Mouse (Mus musculus): ENCODE data around the gene BC029722. TPM values are rescaled to one million over a fixed set of nuclear protein-coding genes. Genes with fewer than 3 reads are reported as not detected.

BC029722 gene
- total RNA-seq, 1 experiment = 7.0 TPM

- H3K9ac ChIP-seq (ENCODE audit: insufficient read depth, low read depth, low read length, poor library complexity, severe bottlenecking) = no peak overlapping the region
- TF ChIP-seq MAFK (IDR thresholded peaks at IDR 0.05; ENCODE audit: insufficient read depth, low read depth, low read length) (no peak), ZNF384 (IDR thresholded peaks at IDR 0.05; ENCODE audit: low read depth, low read length) (no peak), ZC3H11A (IDR thresholded peaks at IDR 0.05; ENCODE audit: borderline replicate concordance, low read depth, low read length) (no peak), CHD2 (IDR thresholded peaks at IDR 0.05; ENCODE audit: low read depth, low read length) (no peak), HCFC1 (IDR thresholded peaks at IDR 0.05; ENCODE audit: borderline replicate concordance, insufficient read depth, low read length) (no peak)
- DNase-seq (ENCODE audit: low read depth, low spot score) = no peak
- no peaks in the 10 kb centered on the region for H3K9me3 ChIP-seq (ENCODE audit: control insufficient read depth, insufficient read depth, low read depth, low read length)
- H3K4me1 ChIP-seq (ENCODE audit: control insufficient read depth in 2 of 2, insufficient read depth in 2 of 2, low read length in 2 of 2, poor library complexity in 1 of 2) = no peaks in the 10 kb centered on the region
- H3K27ac ChIP-seq (ENCODE audit: insufficient read depth, low read depth, low read length, poor library complexity, severe bottlenecking) = no peak overlapping the region
- no peaks in the 10 kb centered on the region for H3K36me3 ChIP-seq (ENCODE audit: control insufficient read depth, insufficient read depth, low read length, poor library complexity, severe bottlenecking)
- no peak overlapping the region for H3K4me3 ChIP-seq (ENCODE audit: insufficient read depth in 1 of 2, low read depth in 1 of 2, low read length in 2 of 2, poor library complexity in 1 of 2, severe bottlenecking in 1 of 2)
- in situ Hi-C loops (cut with MboI; ENCODE audit: low sequenced_read_pairs in 2 of 2, unreplicated experiment in 2 of 2) = no loop called here
These were observed 13.8 kb downstream of the BC029722 start for GRCm38 (mm10) chr2:155805231-155805924.

GRCm38 (mm10) chr2:155804053-155804452 is 15.2 kb downstream of the BC029722 start:
- no peaks in the 10 kb centered on the region for H3K9me3 ChIP-seq (ENCODE audit: control insufficient read depth, insufficient read depth, low read depth, low read length)
- H3K27ac ChIP-seq (ENCODE audit: insufficient read depth, low read depth, low read length, poor library complexity, severe bottlenecking) = no peak overlapping the region
- no peaks in the 10 kb centered on the region for H3K4me1 ChIP-seq (ENCODE audit: control insufficient read depth in 2 of 2, insufficient read depth in 2 of 2, low read length in 2 of 2, poor library complexity in 1 of 2)
- no peak overlapping the region for H3K4me3 ChIP-seq (ENCODE audit: insufficient read depth in 1 of 2, low read depth in 1 of 2, low read length in 2 of 2, poor library complexity in 1 of 2, severe bottlenecking in 1 of 2)
- H3K36me3 ChIP-seq (ENCODE audit: control insufficient read depth, insufficient read depth, low read length, poor library complexity, severe bottlenecking) = no peaks in the 10 kb centered on the region
- in situ Hi-C loops (cut with MboI; ENCODE audit: low sequenced_read_pairs in 2 of 2, unreplicated experiment in 2 of 2) = no loop called here
- no peak overlapping the region for H3K9ac ChIP-seq (ENCODE audit: insufficient read depth, low read depth, low read length, poor library complexity, severe bottlenecking)
- no peak for DNase-seq (ENCODE audit: low read depth, low spot score)
- TF ChIP-seq ZNF384 (IDR thresholded peaks at IDR 0.05; ENCODE audit: low read depth, low read length) (no peak), CHD2 (IDR thresholded peaks at IDR 0.05; ENCODE audit: low read depth, low read length) (no peak), MAFK (IDR thresholded peaks at IDR 0.05; ENCODE audit: insufficient read depth, low read depth, low read length) (no peak), ZC3H11A (IDR thresholded peaks at IDR 0.05; ENCODE audit: borderline replicate concordance, low read depth, low read length) (no peak), HCFC1 (IDR thresholded peaks at IDR 0.05; ENCODE audit: borderline replicate concordance, insufficient read depth, low read length) (no peak)

DNA sequence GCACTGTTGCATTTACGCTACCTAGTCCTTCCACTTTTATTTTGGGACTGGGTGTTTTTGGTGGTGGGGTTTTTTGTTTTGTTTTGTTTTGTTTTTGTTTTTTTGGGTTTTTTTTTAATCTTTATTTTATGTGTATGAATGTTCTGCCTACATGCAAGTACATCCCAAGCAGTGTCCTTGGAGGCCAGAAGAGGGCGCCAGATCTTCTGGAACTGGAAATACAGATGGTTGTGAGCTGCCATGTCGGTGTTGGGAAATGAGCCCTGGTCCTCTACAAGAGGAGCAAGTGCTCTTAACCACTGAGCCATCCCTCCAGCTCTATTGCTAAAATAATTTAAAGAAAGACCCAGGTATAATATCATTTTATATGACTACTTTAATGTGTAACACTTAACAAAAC is 16.5 kb downstream of the BC029722 start:
- H3K9ac ChIP-seq (ENCODE audit: insufficient read depth, low read depth, low read length, poor library complexity, severe bottlenecking) = no peak overlapping the region
- peak; percentile 63 for DNase-seq (ENCODE audit: low read depth, low spot score)
- in situ Hi-C loops (cut with MboI; ENCODE audit: low sequenced_read_pairs in 2 of 2, unreplicated experiment in 2 of 2) = no loop called here
- H3K4me1 ChIP-seq (ENCODE audit: control insufficient read depth in 2 of 2, insufficient read depth in 2 of 2, low read length in 2 of 2, poor library complexity in 1 of 2) = no peaks in the 10 kb centered on the region
- TF ChIP-seq HCFC1 (IDR thresholded peaks at IDR 0.05; ENCODE audit: borderline replicate concordance, insufficient read depth, low read length) = no peak
- no peak for TF ChIP-seq CHD2 (IDR thresholded peaks at IDR 0.05; ENCODE audit: low read depth, low read length)
- no peak for TF ChIP-seq MAFK (IDR thresholded peaks at IDR 0.05; ENCODE audit: insufficient read depth, low read depth, low read length)
- no peak for TF ChIP-seq ZC3H11A (IDR thresholded peaks at IDR 0.05; ENCODE audit: borderline replicate concordance, low read depth, low read length)
- H3K27ac ChIP-seq (ENCODE audit: insufficient read depth, low read depth, low read length, poor library complexity, severe bottlenecking) = no peak overlapping the region
- H3K9me3 ChIP-seq (ENCODE audit: control insufficient read depth, insufficient read depth, low read depth, low read length) = no peaks in the 10 kb centered on the region
- no peaks in the 10 kb centered on the region for H3K36me3 ChIP-seq (ENCODE audit: control insufficient read depth, insufficient read depth, low read length, poor library complexity, severe bottlenecking)
- no peak overlapping the region for H3K4me3 ChIP-seq (ENCODE audit: insufficient read depth in 1 of 2, low read depth in 1 of 2, low read length in 2 of 2, poor library complexity in 1 of 2, severe bottlenecking in 1 of 2)

DNA sequence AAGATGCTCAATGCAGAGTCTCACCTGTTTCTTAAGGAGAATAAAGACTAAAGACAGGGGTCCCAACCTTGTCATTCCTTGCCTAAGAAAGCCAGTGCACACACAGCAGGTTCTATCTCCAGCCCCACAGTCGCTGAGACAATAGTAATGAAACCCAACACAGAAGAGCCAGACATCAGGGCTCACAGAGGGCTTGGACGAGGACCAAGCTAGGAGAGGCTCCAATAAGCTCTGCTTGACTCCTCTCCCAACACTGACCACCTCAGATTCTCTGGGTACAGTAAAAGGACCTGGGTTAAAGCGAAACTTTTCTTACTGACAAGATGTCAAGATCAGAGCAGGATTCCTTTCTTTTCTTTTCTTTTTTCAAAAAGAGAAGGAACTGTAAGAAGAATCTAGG is 20.6 kb downstream of the BC029722 start:
- Histone ChIP-seq H3K9ac (ENCODE audit: insufficient read depth, low read depth, low read length, poor library complexity, severe bottlenecking) (no peak overlapping the region), H3K4me3 (ENCODE audit: insufficient read depth in 1 of 2, low read depth in 1 of 2, low read length in 2 of 2, poor library complexity in 1 of 2, severe bottlenecking in 1 of 2) (no peak overlapping the region), H3K4me1 (ENCODE audit: control insufficient read depth in 2 of 2, insufficient read depth in 2 of 2, low read length in 2 of 2, poor library complexity in 1 of 2) (no peaks in the 10 kb centered on the region), H3K9me3 (ENCODE audit: control insufficient read depth, insufficient read depth, low read depth, low read length) (no peaks in the 10 kb centered on the region), H3K36me3 (ENCODE audit: control insufficient read depth, insufficient read depth, low read length, poor library complexity, severe bottlenecking) (no peaks in the 10 kb centered on the region), H3K27ac (ENCODE audit: insufficient read depth, low read depth, low read length, poor library complexity, severe bottlenecking) (no peak overlapping the region)
- in situ Hi-C loops (cut with MboI; ENCODE audit: low sequenced_read_pairs in 2 of 2, unreplicated experiment in 2 of 2) = no loop called here
- TF ChIP-seq ZNF384 (IDR thresholded peaks at IDR 0.05; ENCODE audit: low read depth, low read length) = no peak
- TF ChIP-seq ZC3H11A (IDR thresholded peaks at IDR 0.05; ENCODE audit: borderline replicate concordance, low read depth, low read length) = no peak
- TF ChIP-seq MAFK (IDR thresholded peaks at IDR 0.05; ENCODE audit: insufficient read depth, low read depth, low read length) = no peak
- TF ChIP-seq HCFC1 (IDR thresholded peaks at IDR 0.05; ENCODE audit: borderline replicate concordance, insufficient read depth, low read length) = no peak
- no peak for TF ChIP-seq CHD2 (IDR thresholded peaks at IDR 0.05; ENCODE audit: low read depth, low read length)
- DNase-seq (ENCODE audit: low read depth, low spot score) = no peak
